Mouse (Mus musculus) MEL (cell line): ENCODE data around the gene Inpp4a.

Experiments used
- CTCF ChIP-seq, 3 experiments: IDR thresholded peaks in 2 of 3; conservative IDR thresholded peaks in 1 of 3; 2 replicates each; pipeline ENCODE4 v1.5.1; 2011 to 2012; ENCODE audit warnings: low read length in 3 of 3, low read depth in 2 of 3, mild to moderate bottlenecking in 2 of 3, improper control_type of control experiment in 1 of 3, inconsistent platforms in 1 of 3, mixed read lengths in 1 of 3, moderate library complexity in 1 of 3; ENCODE audit not compliant: control insufficient read depth in 1 of 3, insufficient read depth in 1 of 3, poor library complexity in 1 of 3, severe bottlenecking in 1 of 3
- POLR2AphosphoS2 ChIP-seq: IDR thresholded peaks from 2 replicates; pipeline ENCODE4 v1.6.1; 2011; ENCODE audit warnings: low read length, improper control_type of control experiment
- TAL1 ChIP-seq: IDR thresholded peaks from 2 replicates; pipeline ENCODE4 v1.6.1; 2012; ENCODE audit warnings: mild to moderate bottlenecking, inconsistent platforms, low read length, moderate library complexity, mixed read lengths
- TCF12 ChIP-seq: IDR thresholded peaks from 2 replicates; pipeline ENCODE4 v1.6.1; 2014; ENCODE audit warnings: low read depth, mild to moderate bottlenecking, inconsistent platforms, low read length, improper control_type of control experiment, moderate library complexity

- TF ChIP-seq CTCF (IDR thresholded peaks at IDR 0.05 in 2 of 3, conservative IDR thresholded peaks at IDR 0.05 in 1 of 3; ENCODE audit: control insufficient read depth in 1 of 3, insufficient read depth in 1 of 3, low read depth in 2 of 3, low read length in 3 of 3, poor library complexity in 1 of 3, severe bottlenecking in 1 of 3) (no peak), TCF12 (no peak), TAL1 (no peak), POLR2AphosphoS2 (no peak)
Observed at GRCm38 (mm10) chr1:37380913-37381312, 81.2 kb downstream of the Inpp4a start.
